Mouse (Mus musculus): Measurements from ENCODE around the gene Zfp365. TPM values are rescaled to one million over a fixed set of nuclear protein-coding genes. Genes with fewer than 3 reads are reported as not detected.

Zfp365 gene
- polyA plus RNA-seq, 1 experiment from 2014 or later: 2.1 TPM

DNA sequence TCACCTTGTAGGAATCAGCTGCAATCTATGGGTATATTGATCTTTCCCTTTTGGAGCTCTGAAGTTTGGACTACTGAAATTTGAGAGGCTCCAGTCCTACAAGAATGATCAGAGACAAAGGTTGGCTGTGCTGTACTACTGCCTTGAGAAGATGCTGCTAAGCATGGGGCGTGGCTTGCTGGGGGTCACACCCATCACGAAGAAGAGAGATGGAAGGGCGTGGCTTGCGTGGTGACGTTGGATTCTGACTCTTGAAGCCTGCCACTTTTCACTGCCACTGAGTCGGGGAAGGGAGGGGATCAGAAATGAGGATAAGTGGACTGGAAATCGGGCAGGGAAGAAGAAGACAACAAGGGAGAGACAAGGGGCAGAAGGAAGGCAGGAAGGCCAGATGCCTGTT lies 4.9 kb upstream of the Zfp365 start:
- no peak overlapping the region for H3K4me3 ChIP-seq (ENCODE audit: low read depth, low read length)
- no peak overlapping the region for H3K9ac ChIP-seq (ENCODE audit: low read length)
- no peak for ATAC-seq (ENCODE audit: insufficient number of reproducible peaks, low FRiP score, low TSS enrichment, low read depth)
- no peaks in the 10 kb centered on the region for H3K36me3 ChIP-seq (ENCODE audit: control insufficient read depth, insufficient read depth, low read length)
- no peaks in the 10 kb centered on the region for H3K9me3 ChIP-seq (ENCODE audit: control insufficient read depth, low read length)
- 60% methylated on average over 7 of the region's 7 CpGs for WGBS
- no peak for DNase-seq (ENCODE audit: low spot score)
- H3K27ac ChIP-seq (replicated peaks; ENCODE audit: low read depth, low read length): no peak overlapping the region
- H3K27me3 ChIP-seq (ENCODE audit: control insufficient read depth, insufficient read depth, low read length): no peaks in the 10 kb centered on the region
- no peak overlapping the region for H3K4me2 ChIP-seq (ENCODE audit: low read depth, severe bottlenecking)
- H3K4me1 ChIP-seq (ENCODE audit: control insufficient read depth, insufficient read depth, low read length): no peaks in the 10 kb centered on the region

DNA sequence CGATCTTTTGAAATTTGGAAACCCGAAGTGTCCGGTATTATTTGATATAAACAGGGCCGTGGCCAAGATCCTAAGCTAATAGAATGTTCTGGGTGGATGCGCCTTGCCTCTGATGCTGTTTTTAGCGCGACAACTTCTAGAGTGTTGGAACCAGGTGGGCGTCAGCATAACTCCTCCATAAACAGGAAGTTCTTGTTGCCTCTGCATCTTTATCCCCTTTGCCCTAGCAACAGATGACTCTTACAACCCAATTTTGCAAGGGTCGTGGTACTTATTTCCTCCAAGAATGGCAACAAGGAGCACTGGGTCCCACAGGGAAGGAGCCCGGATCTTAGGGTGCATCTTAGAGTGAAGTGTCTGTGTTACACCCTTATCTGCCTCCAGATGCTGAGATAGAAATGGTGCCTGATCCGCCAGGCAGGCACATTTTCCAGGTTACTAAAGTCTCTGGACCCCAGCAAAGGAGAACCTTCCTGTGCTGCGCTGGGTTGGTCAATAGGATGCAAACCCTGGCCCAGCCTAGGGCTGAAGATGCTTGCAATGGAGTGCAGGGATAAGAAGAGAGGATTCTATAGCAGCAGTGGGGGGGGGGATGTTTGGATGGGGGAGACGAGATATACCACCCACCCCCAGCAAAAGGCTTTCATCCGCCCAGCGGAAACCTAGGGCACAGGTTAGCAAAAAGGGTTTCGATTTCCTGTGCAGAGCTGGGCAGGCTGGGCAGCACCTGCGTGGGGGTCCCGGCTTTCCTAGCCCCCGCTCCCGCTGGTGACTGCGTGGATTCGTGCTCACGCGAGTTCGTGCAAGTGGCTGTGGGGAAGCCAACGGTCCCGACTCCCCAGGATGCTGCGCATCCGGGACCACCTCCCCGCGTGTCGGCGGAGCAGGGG lies 770 bp downstream of the Zfp365 start:
- WGBS: 20% methylated on average over 33 of the region's 33 CpGs
- Histone ChIP-seq H3K4me3 (ENCODE audit: low read depth, low read length) (peak overlapping the region; percentile 70), H3K36me3 (ENCODE audit: control insufficient read depth, insufficient read depth, low read length) (no peaks in the 10 kb centered on the region), H3K27ac (replicated peaks; ENCODE audit: low read depth, low read length) (no peak overlapping the region), H3K9ac (ENCODE audit: low read length) (peak overlapping the region; percentile 57), H3K4me1 (ENCODE audit: control insufficient read depth, insufficient read depth, low read length) (no peaks in the 10 kb centered on the region), H3K27me3 (ENCODE audit: control insufficient read depth, insufficient read depth, low read length) (no peaks in the 10 kb centered on the region), H3K4me2 (ENCODE audit: low read depth, severe bottlenecking) (peak overlapping the region; percentile 91), H3K9me3 (ENCODE audit: control insufficient read depth, low read length) (no peaks in the 10 kb centered on the region)
- ATAC-seq (ENCODE audit: insufficient number of reproducible peaks, low FRiP score, low TSS enrichment, low read depth): peak; percentile 38; the same call in 1 of the 2 replicates
- DNase-seq (ENCODE audit: low spot score): peak; percentile 24

DNA sequence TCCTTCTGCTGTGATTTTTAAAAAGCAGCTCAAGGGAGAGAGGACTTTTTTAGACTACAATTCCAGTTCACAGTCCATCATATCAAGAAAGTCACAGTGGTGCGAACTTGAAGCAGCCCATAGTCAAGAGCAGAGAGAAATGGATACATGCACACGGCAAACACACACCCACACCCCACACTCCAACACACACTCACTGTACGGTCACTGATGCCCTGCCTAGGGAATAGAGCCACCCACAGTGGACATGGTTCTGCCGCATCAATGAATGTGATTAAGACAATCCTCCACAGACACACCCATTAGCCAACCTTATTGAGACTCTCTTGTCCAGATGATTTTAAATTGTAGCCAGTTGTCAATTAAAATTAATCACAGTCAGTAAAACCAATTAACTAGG lies 4.5 kb downstream of the Zfp365 start:
- Histone ChIP-seq H3K9ac (ENCODE audit: low read length) (no peak overlapping the region), H3K4me3 (ENCODE audit: low read depth, low read length) (no peak overlapping the region), H3K36me3 (ENCODE audit: control insufficient read depth, insufficient read depth, low read length) (no peaks in the 10 kb centered on the region), H3K9me3 (ENCODE audit: control insufficient read depth, low read length) (no peaks in the 10 kb centered on the region), H3K27ac (replicated peaks; ENCODE audit: low read depth, low read length) (no peak overlapping the region), H3K4me2 (ENCODE audit: low read depth, severe bottlenecking) (no peak overlapping the region), H3K27me3 (ENCODE audit: control insufficient read depth, insufficient read depth, low read length) (no peaks in the 10 kb centered on the region), H3K4me1 (ENCODE audit: control insufficient read depth, insufficient read depth, low read length) (no peaks in the 10 kb centered on the region)
- ATAC-seq (ENCODE audit: insufficient number of reproducible peaks, low FRiP score, low TSS enrichment, low read depth) (no peak), DNase-seq (ENCODE audit: low spot score) (no peak)
- 95% methylated on average over 4 of the region's 4 CpGs for WGBS

DNA sequence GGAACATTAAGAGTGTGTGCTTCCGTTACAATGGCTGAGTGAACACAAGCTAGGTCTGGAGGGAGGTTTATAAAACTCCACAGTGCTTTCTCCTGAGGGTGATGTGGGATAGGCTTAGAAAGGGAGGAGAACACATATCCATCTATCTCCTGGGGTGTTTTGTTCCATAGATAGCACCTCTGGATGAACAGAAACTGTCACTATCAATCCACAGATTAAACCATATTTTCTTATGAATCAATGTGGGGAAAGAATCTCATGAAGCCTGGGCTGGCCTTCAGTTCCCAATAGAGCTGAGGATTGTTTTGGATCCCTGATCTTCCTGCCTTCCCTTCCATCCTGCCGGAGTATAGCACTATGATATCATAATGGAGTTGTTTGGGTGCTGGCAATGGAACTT lies 5.5 kb downstream of the Zfp365 start:
- Histone ChIP-seq H3K4me3 (ENCODE audit: low read depth, low read length) (no peak overlapping the region), H3K36me3 (ENCODE audit: control insufficient read depth, insufficient read depth, low read length) (no peaks in the 10 kb centered on the region), H3K4me1 (ENCODE audit: control insufficient read depth, insufficient read depth, low read length) (no peaks in the 10 kb centered on the region), H3K9me3 (ENCODE audit: control insufficient read depth, low read length) (no peaks in the 10 kb centered on the region), H3K27me3 (ENCODE audit: control insufficient read depth, insufficient read depth, low read length) (no peaks in the 10 kb centered on the region), H3K9ac (ENCODE audit: low read length) (no peak overlapping the region), H3K4me2 (ENCODE audit: low read depth, severe bottlenecking) (no peak overlapping the region), H3K27ac (replicated peaks; ENCODE audit: low read depth, low read length) (no peak overlapping the region)
- ATAC-seq (ENCODE audit: insufficient number of reproducible peaks, low FRiP score, low TSS enrichment, low read depth): no peak
- DNase-seq (ENCODE audit: low spot score): no peak
- WGBS: 91% methylated on average over 2 of the region's 2 CpGs

DNA sequence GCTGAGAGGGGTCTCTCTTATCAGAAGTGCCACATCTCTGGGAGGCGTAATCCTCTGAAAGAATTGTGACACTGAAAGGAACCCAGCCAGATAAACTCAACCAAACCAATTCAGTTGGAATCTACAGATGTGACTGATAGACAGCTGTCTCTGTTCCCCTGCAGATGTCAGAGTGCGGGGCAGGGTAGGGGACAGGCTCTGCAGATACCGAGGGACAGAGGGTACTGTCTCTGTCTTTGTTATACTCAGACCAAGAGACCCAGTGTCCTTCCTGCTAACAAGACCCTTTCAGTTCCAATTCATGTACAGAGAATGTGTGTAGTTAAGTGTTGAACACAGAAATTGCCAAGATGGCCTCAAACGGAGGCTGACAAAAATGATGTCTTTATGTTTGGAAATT lies 6.4 kb downstream of the Zfp365 start:
- 89% methylated on average over 4 of the region's 4 CpGs for WGBS
- H3K9ac ChIP-seq (ENCODE audit: low read length): no peak overlapping the region
- DNase-seq (ENCODE audit: low spot score): no peak
- H3K4me3 ChIP-seq (ENCODE audit: low read depth, low read length): no peak overlapping the region
- no peak overlapping the region for H3K27ac ChIP-seq (replicated peaks; ENCODE audit: low read depth, low read length)
- H3K9me3 ChIP-seq (ENCODE audit: control insufficient read depth, low read length): no peaks in the 10 kb centered on the region
- ATAC-seq (ENCODE audit: insufficient number of reproducible peaks, low FRiP score, low TSS enrichment, low read depth): no peak
- no peaks in the 10 kb centered on the region for H3K4me1 ChIP-seq (ENCODE audit: control insufficient read depth, insufficient read depth, low read length)
- no peaks in the 10 kb centered on the region for H3K27me3 ChIP-seq (ENCODE audit: control insufficient read depth, insufficient read depth, low read length)
- H3K4me2 ChIP-seq (ENCODE audit: low read depth, severe bottlenecking): no peak overlapping the region
- no peaks in the 10 kb centered on the region for H3K36me3 ChIP-seq (ENCODE audit: control insufficient read depth, insufficient read depth, low read length)

DNA sequence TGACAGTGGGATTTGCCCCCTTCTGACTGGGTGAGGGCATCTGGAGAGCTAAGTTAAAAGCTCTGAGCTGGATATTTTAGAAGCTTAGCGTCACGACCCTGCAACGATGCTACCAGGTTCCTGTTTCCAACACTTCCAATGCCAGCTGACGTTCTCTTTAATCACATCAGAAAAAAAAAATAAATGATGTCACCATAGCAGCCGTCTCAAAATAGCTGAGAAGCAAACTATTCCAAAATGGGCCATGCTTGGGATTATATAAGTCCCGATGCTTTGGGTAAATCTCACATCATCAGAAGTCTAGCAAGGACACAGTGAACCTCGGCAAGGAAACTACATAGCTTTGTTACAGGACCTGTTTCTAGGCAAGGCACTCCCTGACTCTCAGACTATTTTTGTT lies 9.1 kb downstream of the Zfp365 start:
- Histone ChIP-seq H3K4me2 (ENCODE audit: low read depth, severe bottlenecking) (no peak overlapping the region), H3K4me3 (ENCODE audit: low read depth, low read length) (no peak overlapping the region), H3K4me1 (ENCODE audit: control insufficient read depth, insufficient read depth, low read length) (no peaks in the 10 kb centered on the region), H3K27me3 (ENCODE audit: control insufficient read depth, insufficient read depth, low read length) (no peaks in the 10 kb centered on the region), H3K27ac (replicated peaks; ENCODE audit: low read depth, low read length) (no peak overlapping the region), H3K9ac (ENCODE audit: low read length) (no peak overlapping the region), H3K36me3 (ENCODE audit: control insufficient read depth, insufficient read depth, low read length) (no peaks in the 10 kb centered on the region), H3K9me3 (ENCODE audit: control insufficient read depth, low read length) (no peaks in the 10 kb centered on the region)
- no peak for DNase-seq (ENCODE audit: low spot score)
- ATAC-seq (ENCODE audit: insufficient number of reproducible peaks, low FRiP score, low TSS enrichment, low read depth): no peak
- 82% methylated on average over 7 of the region's 7 CpGs for WGBS

DNA sequence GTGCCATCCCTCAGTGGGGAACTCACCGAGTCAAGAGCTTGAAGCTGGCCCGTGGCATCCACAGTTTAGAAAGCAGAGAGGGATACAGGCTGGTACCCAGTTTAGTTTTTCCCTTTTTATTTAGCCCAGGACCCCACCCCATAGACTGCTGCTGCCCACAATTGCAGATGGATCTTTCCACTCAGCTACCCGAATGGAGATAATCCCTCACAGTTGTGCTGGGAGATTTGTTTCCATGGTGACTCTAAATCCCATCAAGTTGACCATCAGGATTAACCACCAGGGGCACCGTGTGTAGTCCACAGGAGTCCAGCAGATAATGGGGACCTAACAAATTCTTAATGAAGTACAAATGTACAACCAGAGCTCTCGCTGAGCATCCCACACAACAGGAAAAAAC lies 11.3 kb downstream of the Zfp365 start:
- WGBS: 44% methylated on average over 5 of the region's 5 CpGs
- Histone ChIP-seq H3K9ac (ENCODE audit: low read length) (no peak overlapping the region), H3K4me2 (ENCODE audit: low read depth, severe bottlenecking) (no peak overlapping the region), H3K4me1 (ENCODE audit: control insufficient read depth, insufficient read depth, low read length) (no peaks in the 10 kb centered on the region), H3K9me3 (ENCODE audit: control insufficient read depth, low read length) (no peaks in the 10 kb centered on the region), H3K4me3 (ENCODE audit: low read depth, low read length) (no peak overlapping the region), H3K36me3 (ENCODE audit: control insufficient read depth, insufficient read depth, low read length) (no peaks in the 10 kb centered on the region), H3K27ac (replicated peaks; ENCODE audit: low read depth, low read length) (no peak overlapping the region), H3K27me3 (ENCODE audit: control insufficient read depth, insufficient read depth, low read length) (no peaks in the 10 kb centered on the region)
- DNase-seq (ENCODE audit: low spot score) (no peak), ATAC-seq (ENCODE audit: insufficient number of reproducible peaks, low FRiP score, low TSS enrichment, low read depth) (no peak)

DNA sequence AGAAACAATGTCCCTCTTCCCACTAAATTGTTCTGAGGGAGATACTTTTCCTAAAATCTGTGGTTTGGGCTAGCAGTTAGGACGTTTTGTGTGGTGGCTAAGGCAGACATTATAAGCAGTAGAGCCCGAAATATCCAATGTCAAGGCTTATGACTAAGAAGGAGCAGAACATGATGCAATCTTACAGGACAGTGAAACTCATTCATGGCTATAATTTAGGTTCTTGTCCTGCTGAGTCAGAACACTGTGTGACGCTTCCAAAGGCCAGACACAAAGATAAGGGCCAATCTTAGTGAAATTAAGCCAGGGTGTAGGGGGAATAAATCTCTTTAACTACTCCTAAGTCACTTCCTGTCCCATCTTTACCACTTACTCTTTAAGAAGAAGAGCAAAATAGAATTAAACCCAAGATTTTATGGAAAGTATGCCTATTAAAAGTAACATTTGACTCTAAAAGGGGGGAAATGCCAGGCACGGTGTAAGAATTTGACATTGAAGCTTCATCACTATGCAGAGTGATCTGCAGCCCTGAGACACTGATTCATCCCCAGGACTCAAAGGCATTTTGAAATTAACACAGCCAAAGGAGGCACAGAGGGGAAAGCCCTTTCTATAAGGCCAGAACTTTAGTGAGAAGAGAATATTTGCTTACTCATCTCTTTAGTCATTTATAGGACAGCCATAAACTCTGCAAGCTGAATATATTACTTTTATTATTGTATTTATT lies 13.3 kb downstream of the Zfp365 start:
- Histone ChIP-seq H3K4me1 (ENCODE audit: control insufficient read depth, insufficient read depth, low read length) (no peaks in the 10 kb centered on the region), H3K4me3 (ENCODE audit: low read depth, low read length) (no peak overlapping the region), H3K27ac (replicated peaks; ENCODE audit: low read depth, low read length) (no peak overlapping the region), H3K4me2 (ENCODE audit: low read depth, severe bottlenecking) (no peak overlapping the region), H3K27me3 (ENCODE audit: control insufficient read depth, insufficient read depth, low read length) (no peaks in the 10 kb centered on the region), H3K36me3 (ENCODE audit: control insufficient read depth, insufficient read depth, low read length) (no peaks in the 10 kb centered on the region), H3K9me3 (ENCODE audit: control insufficient read depth, low read length) (no peaks in the 10 kb centered on the region), H3K9ac (ENCODE audit: low read length) (no peak overlapping the region)
- 75% methylated on average over 4 of the region's 4 CpGs for WGBS
- ATAC-seq (ENCODE audit: insufficient number of reproducible peaks, low FRiP score, low TSS enrichment, low read depth): no peak
- DNase-seq (ENCODE audit: low spot score): no peak

Measured in limb, embryonic 11.5 days (tissue).